Mouse (Mus musculus): ENCODE measurements at regions not wholly inside any gene's neighbourhood (a gene's known extent, or its start where the extent isn't known, plus 50 kb on each side); places are given as distances from the start of the nearest gene placed in this dataset.

GRCm38 (mm10) chr14:100720667-100721066 is 436.2 kb upstream of the Klf12 start:
- 24% methylated on average over 1 of the region's 1 CpGs for WGBS
- Histone ChIP-seq H3K4me2 (ENCODE audit: low read depth, low read length) (no peak overlapping the region), H3K27ac (ENCODE audit: low read length) (no peak overlapping the region), H3K4me1 (replicated peaks; ENCODE audit: control insufficient read depth, insufficient read depth, low read length) (no peaks in the 10 kb centered on the region), H3K36me3 (ENCODE audit: control insufficient read depth, insufficient read depth, low read length) (no peaks in the 10 kb centered on the region), H3K9me3 (ENCODE audit: control insufficient read depth, low read length) (no peaks in the 10 kb centered on the region), H3K27me3 (ENCODE audit: control insufficient read depth, insufficient read depth, low read depth, low read length) (no peaks in the 10 kb centered on the region), H3K4me3 (ENCODE audit: low read length) (no peak overlapping the region), H3K9ac (ENCODE audit: low read length) (no peak overlapping the region)
- no peak for ATAC-seq (ENCODE audit: low read depth)

- Histone ChIP-seq H3K9me3 (ENCODE audit: control insufficient read depth, low read length) (no peaks in the 10 kb centered on the region), H3K4me3 (ENCODE audit: low read length) (no peak overlapping the region), H3K4me1 (replicated peaks; ENCODE audit: control insufficient read depth, insufficient read depth, low read length) (no peaks in the 10 kb centered on the region), H3K9ac (ENCODE audit: low read length) (no peak overlapping the region), H3K27ac (ENCODE audit: low read length) (no peak overlapping the region), H3K27me3 (ENCODE audit: control insufficient read depth, insufficient read depth, low read depth, low read length) (no peaks in the 10 kb centered on the region), H3K36me3 (ENCODE audit: control insufficient read depth, insufficient read depth, low read length) (no peaks in the 10 kb centered on the region), H3K4me2 (ENCODE audit: low read depth, low read length) (no peak overlapping the region)
- 73% methylated on average over 2 of the region's 2 CpGs for WGBS
- ATAC-seq (ENCODE audit: low read depth): no peak
Observed at GRCm38 (mm10) chr14:100714952-100715351, 430.5 kb upstream of the Klf12 start.

- Histone ChIP-seq H3K27me3 (ENCODE audit: control insufficient read depth, insufficient read depth, low read depth, low read length) (no peaks in the 10 kb centered on the region), H3K9ac (ENCODE audit: low read length) (no peak overlapping the region), H3K27ac (ENCODE audit: low read length) (no peak overlapping the region), H3K4me2 (ENCODE audit: low read depth, low read length) (no peak overlapping the region), H3K9me3 (ENCODE audit: control insufficient read depth, low read length) (no peaks in the 10 kb centered on the region), H3K4me1 (replicated peaks; ENCODE audit: control insufficient read depth, insufficient read depth, low read length) (no peaks in the 10 kb centered on the region), H3K4me3 (ENCODE audit: low read length) (no peak overlapping the region), H3K36me3 (ENCODE audit: control insufficient read depth, insufficient read depth, low read length) (no peaks in the 10 kb centered on the region)
- WGBS: 84% methylated on average over 4 of the region's 4 CpGs
- ATAC-seq (ENCODE audit: low read depth): no peak
Observed at GRCm38 (mm10) chr14:100713999-100714471, 429.6 kb upstream of the Klf12 start.

- no peak for ATAC-seq (ENCODE audit: low read depth)
- Histone ChIP-seq H3K27ac (ENCODE audit: low read length) (no peak overlapping the region), H3K4me2 (ENCODE audit: low read depth, low read length) (no peak overlapping the region), H3K9me3 (ENCODE audit: control insufficient read depth, low read length) (no peaks in the 10 kb centered on the region), H3K9ac (ENCODE audit: low read length) (no peak overlapping the region), H3K27me3 (ENCODE audit: control insufficient read depth, insufficient read depth, low read depth, low read length) (no peaks in the 10 kb centered on the region), H3K4me3 (ENCODE audit: low read length) (no peak overlapping the region), H3K36me3 (ENCODE audit: control insufficient read depth, insufficient read depth, low read length) (no peaks in the 10 kb centered on the region), H3K4me1 (replicated peaks; ENCODE audit: control insufficient read depth, insufficient read depth, low read length) (no peaks in the 10 kb centered on the region)
- 88% methylated on average over 6 of the region's 6 CpGs for WGBS
Observed at GRCm38 (mm10) chr14:100713592-100713991, 429.1 kb upstream of the Klf12 start.

GRCm38 (mm10) chr14:100665361-100665955 is 381.0 kb upstream of the Klf12 start:
- no peaks in the 10 kb centered on the region for H3K9me3 ChIP-seq (ENCODE audit: control insufficient read depth, low read length)
- H3K27me3 ChIP-seq (ENCODE audit: control insufficient read depth, insufficient read depth, low read depth, low read length): no peaks in the 10 kb centered on the region
- H3K36me3 ChIP-seq (ENCODE audit: control insufficient read depth, insufficient read depth, low read length): no peaks in the 10 kb centered on the region
- H3K9ac ChIP-seq (ENCODE audit: low read length): no peak overlapping the region
- H3K27ac ChIP-seq (ENCODE audit: low read length): no peak overlapping the region
- H3K4me1 ChIP-seq (replicated peaks; ENCODE audit: control insufficient read depth, insufficient read depth, low read length): no peaks in the 10 kb centered on the region
- ATAC-seq (ENCODE audit: low read depth): no peak
- H3K4me3 ChIP-seq (ENCODE audit: low read length): no peak overlapping the region
- H3K4me2 ChIP-seq (ENCODE audit: low read depth, low read length): no peak overlapping the region
- WGBS: 60% methylated on average over 9 of the region's 9 CpGs

GRCm38 (mm10) chr14:100664180-100664579 is 379.7 kb upstream of the Klf12 start:
- Histone ChIP-seq H3K27ac (ENCODE audit: low read length) (no peak overlapping the region), H3K9ac (ENCODE audit: low read length) (no peak overlapping the region), H3K4me1 (replicated peaks; ENCODE audit: control insufficient read depth, insufficient read depth, low read length) (no peaks in the 10 kb centered on the region), H3K36me3 (ENCODE audit: control insufficient read depth, insufficient read depth, low read length) (no peaks in the 10 kb centered on the region), H3K4me3 (ENCODE audit: low read length) (no peak overlapping the region), H3K9me3 (ENCODE audit: control insufficient read depth, low read length) (no peaks in the 10 kb centered on the region), H3K4me2 (ENCODE audit: low read depth, low read length) (no peak overlapping the region), H3K27me3 (ENCODE audit: control insufficient read depth, insufficient read depth, low read depth, low read length) (no peaks in the 10 kb centered on the region)
- 73% methylated on average over 3 of the region's 3 CpGs for WGBS
- no peak for ATAC-seq (ENCODE audit: low read depth)

GRCm38 (mm10) chr14:100642076-100642475 is 357.6 kb upstream of the Klf12 start:
- 42% methylated on average over 2 of the region's 2 CpGs for WGBS

GRCm38 (mm10) chr14:100634521-100634920 is 350.0 kb upstream of the Klf12 start:
- Histone ChIP-seq H3K9me3 (ENCODE audit: control insufficient read depth, low read length) (no peaks in the 10 kb centered on the region), H3K4me1 (replicated peaks; ENCODE audit: control insufficient read depth, insufficient read depth, low read length) (no peaks in the 10 kb centered on the region)
- WGBS: 67% methylated on average over 6 of the region's 6 CpGs

More at GRCm38 (mm10) chr14:100642076-100642475, 357.6 kb upstream of the Klf12 start:
- H3K27me3 ChIP-seq (ENCODE audit: control insufficient read depth, insufficient read depth, low read depth, low read length): no peaks in the 10 kb centered on the region
- no peaks in the 10 kb centered on the region for H3K36me3 ChIP-seq (ENCODE audit: control insufficient read depth, insufficient read depth, low read length)
- no peaks in the 10 kb centered on the region for H3K9me3 ChIP-seq (ENCODE audit: control insufficient read depth, low read length)
- H3K4me3 ChIP-seq (ENCODE audit: low read length): no peak overlapping the region
- no peak overlapping the region for H3K27ac ChIP-seq (ENCODE audit: low read length)
- no peaks in the 10 kb centered on the region for H3K4me1 ChIP-seq (replicated peaks; ENCODE audit: control insufficient read depth, insufficient read depth, low read length)
- no peak overlapping the region for H3K4me2 ChIP-seq (ENCODE audit: low read depth, low read length)
- no peak overlapping the region for H3K9ac ChIP-seq (ENCODE audit: low read length)
- no peak for ATAC-seq (ENCODE audit: low read depth)

GRCm38 (mm10) chr14:100631676-100632075 is 347.2 kb upstream of the Klf12 start:
- ATAC-seq (ENCODE audit: low read depth): no peak
- H3K9ac ChIP-seq (ENCODE audit: low read length): no peak overlapping the region
- no peak overlapping the region for H3K27ac ChIP-seq (ENCODE audit: low read length)
- H3K36me3 ChIP-seq (ENCODE audit: control insufficient read depth, insufficient read depth, low read length): no peaks in the 10 kb centered on the region
- H3K4me2 ChIP-seq (ENCODE audit: low read depth, low read length): no peak overlapping the region
- H3K4me3 ChIP-seq (ENCODE audit: low read length): no peak overlapping the region
- H3K4me1 ChIP-seq (replicated peaks; ENCODE audit: control insufficient read depth, insufficient read depth, low read length): no peaks in the 10 kb centered on the region
- 46% methylated on average over 1 of the region's 1 CpGs for WGBS
- H3K27me3 ChIP-seq (ENCODE audit: control insufficient read depth, insufficient read depth, low read depth, low read length): no peaks in the 10 kb centered on the region
- H3K9me3 ChIP-seq (ENCODE audit: control insufficient read depth, low read length): no peaks in the 10 kb centered on the region

More at GRCm38 (mm10) chr14:100634521-100634920, 350.0 kb upstream of the Klf12 start:
- H3K27ac ChIP-seq (ENCODE audit: low read length): no peak overlapping the region
- no peak for ATAC-seq (ENCODE audit: low read depth)
- H3K27me3 ChIP-seq (ENCODE audit: control insufficient read depth, insufficient read depth, low read depth, low read length): no peaks in the 10 kb centered on the region
- no peaks in the 10 kb centered on the region for H3K36me3 ChIP-seq (ENCODE audit: control insufficient read depth, insufficient read depth, low read length)
- no peak overlapping the region for H3K4me2 ChIP-seq (ENCODE audit: low read depth, low read length)
- H3K4me3 ChIP-seq (ENCODE audit: low read length): no peak overlapping the region
- H3K9ac ChIP-seq (ENCODE audit: low read length): no peak overlapping the region

GRCm38 (mm10) chr14:100630197-100630596 is 345.7 kb upstream of the Klf12 start:
- Histone ChIP-seq H3K4me1 (replicated peaks; ENCODE audit: control insufficient read depth, insufficient read depth, low read length) (no peaks in the 10 kb centered on the region), H3K4me2 (ENCODE audit: low read depth, low read length) (no peak overlapping the region), H3K27me3 (ENCODE audit: control insufficient read depth, insufficient read depth, low read depth, low read length) (no peaks in the 10 kb centered on the region), H3K36me3 (ENCODE audit: control insufficient read depth, insufficient read depth, low read length) (no peaks in the 10 kb centered on the region), H3K9ac (ENCODE audit: low read length) (no peak overlapping the region), H3K27ac (ENCODE audit: low read length) (no peak overlapping the region), H3K4me3 (ENCODE audit: low read length) (no peak overlapping the region), H3K9me3 (ENCODE audit: control insufficient read depth, low read length) (no peaks in the 10 kb centered on the region)
- no peak for ATAC-seq (ENCODE audit: low read depth)
- 58% methylated on average over 6 of the region's 6 CpGs for WGBS
